Mouse (Mus musculus) G1E (cell line): Measurements from ENCODE around the gene Mcpt8.

Experiments used
- CTCF ChIP-seq: IDR thresholded peaks from 2 replicates; pipeline ENCODE4 v1.5.1; 2012; ENCODE audit warnings: low read depth, low read length, inconsistent platforms, mixed read lengths
- GATA1 ChIP-seq: IDR thresholded peaks from 2 replicates; pipeline ENCODE4 v1.6.1; 2012; ENCODE audit warnings: borderline replicate concordance, low read length, inconsistent platforms, mixed read lengths
- GATA2 ChIP-seq: IDR thresholded peaks from 2 replicates; pipeline ENCODE4 v1.6.1; 2012; ENCODE audit warnings: low read depth, low read length, inconsistent platforms, borderline replicate concordance
- POLR2AphosphoS5 ChIP-seq: IDR thresholded peaks from 2 replicates; pipeline ENCODE4 v1.6.1; 2012; ENCODE audit warnings: low read depth, low read length, inconsistent platforms; ENCODE audit not compliant: insufficient replicate concordance
- TAL1 ChIP-seq: conservative IDR thresholded peaks from 2 replicates; pipeline ENCODE4 v1.6.1; 2012; ENCODE audit warnings: low read depth, low read length, inconsistent platforms, mixed read lengths

DNA sequence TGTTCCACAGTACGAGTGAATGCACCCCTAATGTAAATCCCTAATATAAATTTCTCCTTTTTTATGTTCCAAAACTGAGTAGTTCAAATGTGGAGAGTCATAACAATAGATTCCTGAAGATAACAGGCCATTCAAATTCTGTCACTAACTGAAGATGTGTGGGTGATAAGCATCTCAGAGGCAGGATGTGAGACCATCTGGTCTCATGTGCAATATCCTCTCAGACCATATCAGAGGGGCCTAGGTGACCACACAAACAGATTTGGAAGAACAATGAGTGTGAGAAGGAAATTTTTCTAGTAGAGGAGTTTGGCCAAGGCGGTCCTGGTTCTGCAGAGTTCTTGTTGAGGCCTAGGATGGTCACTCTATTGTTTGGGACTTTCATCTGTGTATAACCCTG, 8.3 kb upstream of the Mcpt8 start:
- TF ChIP-seq CTCF = no peak
- no peak for TF ChIP-seq POLR2AphosphoS5
- TF ChIP-seq GATA2 = no peak
- TF ChIP-seq TAL1 = no peak
- no peak for TF ChIP-seq GATA1
